Mouse (Mus musculus): ENCODE data around the gene Snta1.

GRCm38 (mm10) chr2:154436458-154437190 lies 28.7 kb upstream of the Snta1 start, which contains the start of gene Cbfa2t2:
- TF ChIP-seq CTCF (IDR thresholded peaks at IDR 0.05; ENCODE audit: insufficient read depth, low read depth, low read length) (no peak), POLR2A (IDR thresholded peaks at IDR 0.05; ENCODE audit: insufficient read depth, low read depth, low read length) (no peak)

All from olfactory bulb, adult 2 months (tissue).